Mouse (Mus musculus): ENCODE results near the gene Tbx3. TPM values are rescaled to one million over a fixed set of nuclear protein-coding genes. Genes with fewer than 3 reads are reported as not detected.

Gene Tbx3
- polyA plus RNA-seq (2012) = not detected in 2 replicates

DNA sequence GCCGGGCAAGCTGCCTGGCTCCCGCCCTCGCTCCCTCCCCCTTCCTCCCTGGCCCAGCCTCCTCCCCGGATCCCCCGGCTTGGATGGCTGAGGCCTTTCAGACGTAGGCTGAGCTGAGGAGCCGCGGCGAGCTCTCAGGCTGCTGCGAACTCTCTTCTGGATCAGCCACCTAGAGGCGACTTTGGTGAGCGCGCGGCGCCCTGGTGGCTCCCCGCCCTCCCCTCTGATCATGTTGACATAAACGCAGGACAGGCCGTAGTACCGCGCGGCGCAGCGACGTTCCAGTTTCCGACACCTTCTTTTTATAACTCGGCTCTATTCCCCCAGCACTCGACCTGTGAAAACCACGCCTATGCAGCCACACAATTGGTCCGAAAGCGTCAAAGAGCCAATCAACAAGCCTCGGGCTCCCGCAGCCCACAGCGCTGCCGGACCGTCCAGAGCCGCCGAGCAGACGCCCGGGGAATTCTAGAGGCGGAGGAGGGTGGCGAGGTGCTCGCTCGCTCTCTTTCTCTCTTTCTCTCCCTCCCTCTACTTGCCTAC, at the start of gene Tbx3:
Gene Tbx3, plus strand, starts transcription at position 104 of the 543 bp plus-strand sequence.
- no peak for TF ChIP-seq GATA1 (IDR thresholded peaks at IDR 0.05; ENCODE audit: low read length)

DNA sequence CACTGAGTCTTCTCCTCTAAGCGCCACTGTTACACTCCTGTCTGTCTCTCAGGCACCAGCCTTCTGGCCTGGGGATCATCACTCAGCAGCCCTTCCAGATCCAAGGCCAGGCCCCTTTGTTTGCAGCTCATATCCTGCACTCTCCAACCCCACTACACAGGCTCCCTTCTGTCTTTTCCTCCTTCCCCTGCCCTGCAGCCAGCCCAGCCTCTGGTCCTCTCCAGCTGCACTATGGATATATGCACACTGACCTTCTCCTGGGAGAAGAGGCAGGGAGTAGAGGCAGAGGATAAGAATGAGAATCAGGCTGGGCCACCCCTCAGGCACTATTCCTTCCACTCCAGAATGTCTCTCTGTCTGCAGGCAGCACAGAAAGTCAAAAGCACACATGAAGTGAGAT, 48.4 kb upstream of the Tbx3 start:
- no peak for TF ChIP-seq GATA1 (IDR thresholded peaks at IDR 0.05; ENCODE audit: low read length)

- no peak for TF ChIP-seq GATA1 (IDR thresholded peaks at IDR 0.05; ENCODE audit: low read length)
Observed at GRCm38 (mm10) chr5:119624554-119624953, 45.9 kb upstream of the Tbx3 start.

DNA sequence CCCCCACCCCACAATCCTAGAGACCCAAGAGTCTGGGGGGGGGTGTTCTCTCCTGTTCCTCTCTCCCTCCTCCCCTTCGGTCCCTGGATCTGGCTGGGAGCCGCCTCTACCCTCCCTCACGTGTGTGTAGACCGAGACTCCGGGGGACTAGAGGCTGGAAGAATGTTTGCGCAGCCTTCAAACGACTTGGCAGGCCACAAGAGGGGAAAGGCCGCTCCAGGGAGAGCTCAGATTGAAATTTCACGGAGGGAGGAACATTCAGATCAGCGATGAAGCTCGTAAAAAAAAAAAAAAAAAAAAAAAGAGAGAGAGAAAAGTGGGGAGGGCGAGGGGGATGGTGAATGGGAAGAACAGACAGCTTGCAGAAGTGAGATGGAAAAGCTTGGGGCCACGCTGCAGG, 44.9 kb upstream of the Tbx3 start:
- no peak for TF ChIP-seq GATA1 (IDR thresholded peaks at IDR 0.05; ENCODE audit: low read length)

DNA sequence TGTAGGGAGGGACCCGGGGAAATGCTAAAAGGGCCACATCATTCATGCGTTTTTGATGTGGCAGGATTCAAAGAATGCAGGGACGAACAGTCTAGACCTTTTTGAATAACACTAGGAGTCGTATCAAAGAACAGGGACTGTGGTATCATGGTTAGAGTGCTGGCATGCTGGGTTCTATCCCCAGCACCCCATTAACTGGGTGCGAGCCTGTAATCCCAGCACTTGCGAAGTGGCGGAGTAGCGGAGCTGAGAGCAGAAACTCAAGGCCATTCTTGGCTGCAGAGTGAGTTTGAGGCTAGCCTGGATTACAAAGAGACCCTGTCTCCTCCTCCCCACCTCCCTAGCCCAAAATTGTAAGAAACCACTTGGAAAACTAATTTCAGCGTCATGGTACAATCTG, 44.3 kb upstream of the Tbx3 start:
- no peak for TF ChIP-seq GATA1 (IDR thresholded peaks at IDR 0.05; ENCODE audit: low read length)

GRCm38 (mm10) chr5:119626662-119627061, 43.8 kb upstream of the Tbx3 start:
- TF ChIP-seq GATA1 (IDR thresholded peaks at IDR 0.05; ENCODE audit: low read length) = no peak

DNA sequence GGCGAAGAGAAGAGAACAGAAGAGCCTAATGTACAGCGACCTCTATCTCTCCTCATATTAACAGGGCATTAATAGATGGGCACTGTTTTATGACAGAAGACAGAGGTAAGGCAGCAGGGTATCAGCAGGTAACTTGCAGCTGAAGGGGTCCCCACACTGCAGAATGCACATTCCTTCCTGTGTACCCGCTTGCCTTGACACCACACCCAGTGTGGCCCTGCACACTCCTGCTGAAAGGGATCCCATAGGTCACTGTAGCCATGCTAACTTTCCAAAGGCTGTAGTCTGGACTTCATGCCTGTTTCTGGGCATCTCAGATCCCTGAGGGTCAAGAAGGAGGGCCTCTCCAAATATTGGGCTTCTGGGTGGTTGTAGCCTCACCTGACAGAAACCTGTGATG, 42.4 kb upstream of the Tbx3 start:
- TF ChIP-seq GATA1 (IDR thresholded peaks at IDR 0.05; ENCODE audit: low read length) = no peak

DNA sequence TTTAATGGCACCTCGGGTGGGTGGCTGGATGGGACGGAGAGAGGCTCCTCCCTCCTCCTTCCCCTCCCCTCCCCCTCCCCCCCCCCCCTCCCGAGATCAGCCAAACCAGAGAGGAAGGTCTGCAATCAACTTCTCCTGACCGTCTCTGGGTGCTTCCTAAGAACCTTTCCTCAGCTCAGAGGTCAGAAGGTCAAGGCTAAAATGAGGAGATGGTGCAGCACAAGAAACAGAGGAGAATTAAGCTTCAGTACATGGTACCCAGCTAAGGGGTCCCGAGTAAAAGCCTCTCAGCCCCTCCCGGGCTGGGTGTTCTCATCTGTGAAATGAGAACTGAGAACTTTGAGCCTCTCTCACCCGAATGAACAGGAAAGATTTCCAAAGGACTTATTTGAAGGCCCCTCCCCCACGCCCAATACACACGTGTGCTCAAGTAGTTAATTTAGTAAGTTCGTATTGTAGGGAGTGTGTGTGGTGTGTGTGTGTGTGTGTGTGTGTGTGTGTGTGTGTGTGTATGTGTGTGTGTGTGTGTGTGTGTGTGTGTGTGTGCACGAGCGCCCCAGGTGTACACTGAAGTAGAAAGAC, 41.6 kb upstream of the Tbx3 start:
- no peak for TF ChIP-seq GATA1 (IDR thresholded peaks at IDR 0.05; ENCODE audit: low read length)

- TF ChIP-seq GATA1 (IDR thresholded peaks at IDR 0.05; ENCODE audit: low read length) = no peak
Observed at GRCm38 (mm10) chr5:119633581-119633980, 36.9 kb upstream of the Tbx3 start.

DNA sequence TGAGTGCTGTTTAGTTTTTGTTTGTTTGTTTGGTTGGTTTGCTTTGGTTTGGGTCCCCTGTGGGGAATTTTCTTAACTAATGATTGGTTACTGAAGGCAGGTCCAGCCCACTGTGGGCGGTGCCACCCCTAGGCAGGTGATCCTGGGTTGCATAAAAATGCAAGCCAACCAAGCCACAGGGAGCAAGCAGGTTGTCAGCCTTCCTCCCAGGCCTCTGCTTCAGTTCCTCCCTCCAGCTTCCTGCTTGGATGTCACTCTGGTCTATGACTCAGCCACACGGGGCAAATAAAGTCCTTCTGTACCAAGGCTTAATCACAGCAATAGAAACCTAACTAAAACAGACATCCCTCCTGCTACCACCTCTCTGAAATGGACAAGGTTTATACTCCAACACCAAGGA, 35.6 kb upstream of the Tbx3 start:
- no peak for TF ChIP-seq GATA1 (IDR thresholded peaks at IDR 0.05; ENCODE audit: low read length)

DNA sequence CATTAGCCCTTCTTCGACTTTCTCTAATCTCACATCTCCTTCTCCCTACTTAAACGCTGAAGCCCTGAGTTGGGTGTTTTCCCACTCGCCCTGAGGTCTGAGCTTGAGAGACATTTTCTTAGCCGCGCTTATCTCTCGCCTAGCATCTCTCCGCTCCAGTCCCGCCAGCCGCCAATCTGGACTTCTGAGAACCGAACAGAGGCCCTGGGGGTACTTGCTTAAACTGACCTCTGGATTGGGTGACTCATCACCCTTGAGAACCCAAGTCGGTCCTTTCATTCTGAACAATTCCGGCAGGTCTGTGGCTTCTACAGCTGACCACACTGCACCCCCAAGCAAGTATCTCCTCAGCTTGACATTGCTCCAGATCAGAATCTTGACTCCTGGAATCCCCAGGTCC, 32.2 kb upstream of the Tbx3 start:
- TF ChIP-seq GATA1 (IDR thresholded peaks at IDR 0.05; ENCODE audit: low read length) = no peak

GRCm38 (mm10) chr5:119641094-119641493, 29.4 kb upstream of the Tbx3 start:
- TF ChIP-seq GATA1 (IDR thresholded peaks at IDR 0.05; ENCODE audit: low read length) = no peak

GRCm38 (mm10) chr5:119641714-119642113, 28.8 kb upstream of the Tbx3 start:
- no peak for TF ChIP-seq GATA1 (IDR thresholded peaks at IDR 0.05; ENCODE audit: low read length)

DNA sequence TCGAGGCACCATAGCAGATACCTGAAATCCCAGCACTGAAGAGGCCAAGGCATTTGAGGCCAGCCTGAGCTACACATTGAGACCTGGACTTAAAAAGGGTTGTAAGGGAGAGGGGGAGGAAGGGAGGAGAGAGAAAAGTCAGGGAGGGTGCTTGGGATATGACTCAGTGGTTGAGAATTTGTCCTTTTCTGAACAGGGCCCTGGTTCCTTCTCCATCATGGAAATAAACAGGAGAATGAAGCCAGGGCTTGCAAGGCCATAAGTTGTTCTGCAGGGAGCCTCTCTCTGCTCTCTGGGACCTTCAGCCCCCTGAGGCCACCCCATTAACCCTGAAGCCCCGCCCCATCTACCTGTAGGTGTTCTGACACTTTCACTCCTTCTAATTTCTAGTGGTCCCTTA, 23.5 kb upstream of the Tbx3 start:
- no peak for TF ChIP-seq GATA1 (IDR thresholded peaks at IDR 0.05; ENCODE audit: low read length)

DNA sequence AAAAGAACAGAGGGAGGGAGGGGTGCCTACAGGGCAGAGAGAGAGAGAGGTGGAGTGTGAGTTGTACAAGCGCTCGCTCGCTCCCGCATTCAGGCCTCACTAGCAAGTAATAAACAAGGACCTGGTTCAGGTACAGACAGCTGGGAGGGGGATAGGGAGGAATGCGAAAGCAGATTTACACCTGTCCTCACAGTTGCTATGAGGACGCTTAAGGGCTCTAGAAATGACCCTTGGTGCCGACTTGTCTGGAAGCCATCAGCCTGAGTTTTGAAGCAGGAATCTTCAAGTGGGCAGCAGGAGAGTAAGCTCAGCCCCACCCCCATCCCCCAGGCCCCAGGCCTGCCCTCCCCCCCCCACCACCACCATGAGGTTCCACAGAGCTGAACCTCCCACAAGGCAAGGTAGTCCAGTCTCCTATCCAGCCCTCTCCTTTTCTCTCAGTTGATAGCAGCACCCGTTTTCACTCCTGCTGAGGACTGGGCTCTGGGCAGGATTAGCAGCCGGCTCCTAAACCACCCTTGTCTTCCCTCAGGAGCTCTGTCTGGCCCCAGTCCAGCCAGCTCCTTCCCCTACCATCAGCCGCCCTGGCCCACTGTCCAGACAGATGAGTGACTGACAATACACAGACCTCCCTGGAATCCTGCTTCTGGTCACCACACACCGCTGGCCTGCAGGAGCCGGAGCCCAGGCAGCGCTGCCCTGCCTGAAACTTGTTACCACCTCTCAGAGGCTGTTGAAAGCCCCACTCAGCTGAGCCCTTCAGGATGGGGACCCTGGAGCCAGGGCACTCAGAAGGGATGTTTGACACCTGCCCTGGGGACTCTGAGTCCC, 19.1 kb upstream of the Tbx3 start:
- TF ChIP-seq GATA1 (IDR thresholded peaks at IDR 0.05; ENCODE audit: low read length) = no peak

GRCm38 (mm10) chr5:119656354-119656753, 14.1 kb upstream of the Tbx3 start:
- no peak for TF ChIP-seq GATA1 (IDR thresholded peaks at IDR 0.05; ENCODE audit: low read length)

- TF ChIP-seq GATA1 (IDR thresholded peaks at IDR 0.05; ENCODE audit: low read length) = no peak
Observed at GRCm38 (mm10) chr5:119656856-119657255, 13.6 kb upstream of the Tbx3 start.

All from G1E-ER4 (cell line).